Mouse (Mus musculus): Measurements from ENCODE around the gene Hepacam.

The Hepacam gene

DNA sequence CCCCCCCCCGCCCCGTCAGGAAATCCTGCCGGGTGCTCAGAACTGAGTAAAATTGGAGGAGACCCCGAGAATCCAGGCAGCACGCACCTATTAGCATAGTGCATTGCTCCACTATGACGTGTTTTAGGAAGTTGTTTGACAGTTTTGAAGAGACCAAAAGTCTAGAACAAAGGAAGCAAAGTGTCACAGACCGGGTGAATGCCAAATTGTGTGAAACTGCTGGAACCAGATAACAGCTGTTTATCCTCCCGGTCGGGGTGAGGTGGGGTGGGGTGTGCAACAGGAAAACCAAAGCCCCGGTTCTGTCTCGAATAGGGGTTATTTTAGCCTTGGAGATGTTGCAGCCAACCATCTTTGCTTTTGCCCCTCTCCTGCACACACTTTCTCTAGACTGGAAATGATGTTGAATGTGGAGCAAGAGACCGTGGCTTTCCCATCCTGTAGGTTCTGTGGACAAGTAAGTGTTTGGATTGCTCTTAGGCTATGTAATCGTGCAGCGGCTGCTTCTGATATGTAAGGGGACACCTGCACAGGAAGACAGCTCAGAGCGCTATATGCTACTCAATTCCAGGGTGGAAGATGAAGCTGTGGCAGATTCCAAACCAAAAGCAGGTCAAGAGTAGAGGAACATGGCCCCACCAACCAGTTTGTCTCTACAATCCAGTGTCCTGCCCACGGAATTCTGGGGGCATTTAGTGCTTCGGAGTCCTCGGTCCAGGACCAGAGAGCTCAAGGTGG is 66.8 kb downstream of the Hepacam start:
- CTCF ChIA-PET, result no interaction called here

DNA sequence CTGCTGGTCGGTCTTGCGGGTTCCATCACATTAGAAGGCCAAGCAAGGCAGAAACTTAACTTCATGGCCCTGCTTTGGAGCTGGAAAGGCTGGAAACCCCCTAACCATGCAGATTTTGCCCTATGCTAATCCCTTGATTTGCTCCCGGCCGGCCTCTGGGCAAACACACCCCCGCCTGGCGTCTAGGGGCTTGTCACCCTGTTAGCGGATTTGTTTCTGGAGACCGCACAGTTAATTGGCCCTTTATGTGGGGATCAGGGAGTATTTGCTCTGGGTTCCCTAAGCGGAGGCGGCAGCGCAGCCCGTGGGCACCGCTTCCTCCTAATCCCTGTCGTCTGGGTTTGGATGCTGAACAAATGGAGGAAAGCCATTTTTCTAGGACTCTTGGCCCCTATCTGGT is 67.8 kb downstream of the Hepacam start:
- CTCF ChIA-PET, result no interaction called here

GRCm38 (mm10) chr9:37435616-37436015 is 68.5 kb downstream of the Hepacam start:
- CTCF ChIA-PET, result no interaction called here
